Mouse (Mus musculus): ENCODE measurements around the gene Gm11595. TPM values are rescaled to one million over a fixed set of nuclear protein-coding genes. Genes with fewer than 3 reads are reported as not detected.
"Not testable (repeated sequence)": the region's sequence is repeated elsewhere in the genome, so short reads cannot be mapped to it uniquely, and the experiment has no call there.

The Gm11595 gene
- total RNA-seq (2017), result not detected in 2 replicates

GRCm38 (mm10) chr11:99772813-99773212 is at the start of gene Gm11595:
Gene Gm11595, minus strand, starts transcription at chr11:99772913.
- ATAC-seq (replicated peaks; ENCODE audit: low read depth, poor library complexity, severe bottlenecking), result not testable (repeated sequence)

- not testable (repeated sequence) for ATAC-seq (replicated peaks; ENCODE audit: low read depth, poor library complexity, severe bottlenecking)
Observed at GRCm38 (mm10) chr11:99815566-99815965, 42.9 kb upstream of the Gm11595 start, which contains the start of gene Gm11564. Gene Gm11564, minus strand, starts transcription at chr11:99815666.

GRCm38 (mm10) chr11:99809792-99810191 is 37.1 kb upstream of the Gm11595 start, which contains the start of gene Krtap4-13:
Gene Krtap4-13, minus strand, starts transcription at chr11:99809892.
- not testable (repeated sequence) for ATAC-seq (replicated peaks; ENCODE audit: low read depth, poor library complexity, severe bottlenecking)

- not testable (repeated sequence) for ATAC-seq (replicated peaks; ENCODE audit: low read depth, poor library complexity, severe bottlenecking)
Observed at GRCm38 (mm10) chr11:99804346-99804745, 31.6 kb upstream of the Gm11595 start, which contains the start of gene Gm11554. Gene Gm11554, minus strand, starts transcription at chr11:99804446.

- ATAC-seq (replicated peaks; ENCODE audit: low read depth, poor library complexity, severe bottlenecking), result not testable (repeated sequence)
Observed at GRCm38 (mm10) chr11:99798832-99799231, 26.1 kb upstream of the Gm11595 start, which contains the start of gene Gm11569. Gene Gm11569, minus strand, starts transcription at chr11:99798932.

- no peak for ATAC-seq (replicated peaks; ENCODE audit: low read depth, poor library complexity, severe bottlenecking)
Observed at GRCm38 (mm10) chr11:99793367-99793766, 20.7 kb upstream of the Gm11595 start, which contains the start of gene Gm11596. Gene Gm11596, minus strand, starts transcription at chr11:99793467.

GRCm38 (mm10) chr11:99784900-99785299 is 12.2 kb upstream of the Gm11595 start, which contains the start of gene Krtap4-9:
Gene Krtap4-9, plus strand, starts transcription at chr11:99785200.
- ATAC-seq (replicated peaks; ENCODE audit: low read depth, poor library complexity, severe bottlenecking), result not testable (repeated sequence)

GRCm38 (mm10) chr11:99780604-99781003 is 7.9 kb upstream of the Gm11595 start, which contains the start of gene Krtap4-8:
Gene Krtap4-8, minus strand, starts transcription at chr11:99780704.
- no peak for ATAC-seq (replicated peaks; ENCODE audit: low read depth, poor library complexity, severe bottlenecking)

GRCm38 (mm10) chr11:99778401-99778800 is 5.7 kb upstream of the Gm11595 start:
- ATAC-seq (replicated peaks; ENCODE audit: low read depth, poor library complexity, severe bottlenecking), result no peak

GRCm38 (mm10) chr11:99768410-99768809 is 4.3 kb downstream of the Gm11595 start:
- ATAC-seq (replicated peaks; ENCODE audit: low read depth, poor library complexity, severe bottlenecking), result no peak

GRCm38 (mm10) chr11:99758877-99759276 is 13.8 kb downstream of the Gm11595 start:
- no peak for ATAC-seq (replicated peaks; ENCODE audit: low read depth, poor library complexity, severe bottlenecking)

GRCm38 (mm10) chr11:99743985-99744384 is 28.7 kb downstream of the Gm11595 start:
- ATAC-seq (replicated peaks; ENCODE audit: low read depth, poor library complexity, severe bottlenecking), result no peak

GRCm38 (mm10) chr11:99734190-99734589 is 38.5 kb downstream of the Gm11595 start, which contains the start of gene Gm14180:
Gene Gm14180, minus strand, starts transcription at chr11:99734290.
- no peak for ATAC-seq (replicated peaks; ENCODE audit: low read depth, poor library complexity, severe bottlenecking)

GRCm38 (mm10) chr11:99724061-99724460 is 48.7 kb downstream of the Gm11595 start:
- no peak for ATAC-seq (replicated peaks; ENCODE audit: low read depth, poor library complexity, severe bottlenecking)

Other genes with a start within 250 kb of the Gm11595 start
- not detected in 2 replicates for gene Krt40, start 229.8 kb downstream of the Gm11595 start, total RNA-seq (2017)
- not detected in 2 replicates for gene Krtap3-3, start 222.0 kb downstream of the Gm11595 start, total RNA-seq (2017)
- not detected in 2 replicates for gene Krtap3-2, start 216.1 kb downstream of the Gm11595 start, total RNA-seq (2017)
- not detected in 2 replicates for gene Gm11939, start 213.4 kb downstream of the Gm11595 start, total RNA-seq (2017)
- gene Krtap3-1, start 206.3 kb downstream of the Gm11595 start, total RNA-seq (2017), result not detected in 2 replicates
- not detected in 2 replicates for gene Krtap1-5, start 191.9 kb downstream of the Gm11595 start, total RNA-seq (2017)
- gene Krtap1-4, start 189.3 kb downstream of the Gm11595 start, total RNA-seq (2017), result not detected in 2 replicates
- not detected in 2 replicates for gene Krtap1-3, start 181.6 kb downstream of the Gm11595 start, total RNA-seq (2017)
- gene Krtap9-3, start 174.8 kb downstream of the Gm11595 start, total RNA-seq (2017), result not detected in 2 replicates
- gene Gm11938, start 169.6 kb downstream of the Gm11595 start, total RNA-seq (2017), result not detected in 2 replicates
- not detected in 2 replicates for gene Gm11937, start 162.7 kb downstream of the Gm11595 start, total RNA-seq (2017)
- not detected in 2 replicates for gene Krtap2-4, start 158.1 kb downstream of the Gm11595 start, total RNA-seq (2017)
- not detected in 2 replicates for gene Gm11562, start 152.5 kb downstream of the Gm11595 start, total RNA-seq (2017)
- not detected in 2 replicates for gene Krtap4-1, start 144.7 kb downstream of the Gm11595 start, total RNA-seq (2017)
- gene Krtap4-2, start 137.8 kb downstream of the Gm11595 start, total RNA-seq (2017), result not detected in 2 replicates
- not detected in 2 replicates for gene Krtap4-7, start 128.8 kb downstream of the Gm11595 start, total RNA-seq (2017)
- not detected in 2 replicates for gene Gm11555, start 122.7 kb downstream of the Gm11595 start, total RNA-seq (2017)
- not detected in 2 replicates for gene Gm11563, start 114.0 kb downstream of the Gm11595 start, total RNA-seq (2017)
- gene Krtap4-6, start 107.0 kb downstream of the Gm11595 start, total RNA-seq (2017), result not detected in 2 replicates
- gene Gm14190, start 82.2 kb downstream of the Gm11595 start, total RNA-seq (2017), result not detected in 2 replicates
- gene Gm14180, start 38.6 kb downstream of the Gm11595 start, total RNA-seq (2017), result not detected in 2 replicates
- not detected in 2 replicates for gene Krtap4-8, start 7.8 kb upstream of the Gm11595 start, total RNA-seq (2017)
- not detected in 2 replicates for gene Krtap4-9, start 12.3 kb upstream of the Gm11595 start, total RNA-seq (2017)
- gene Gm11596, start 20.6 kb upstream of the Gm11595 start, total RNA-seq (2017), result not detected in 2 replicates
- gene Gm11569, start 26.0 kb upstream of the Gm11595 start, total RNA-seq (2017), result not detected in 2 replicates
- not detected in 2 replicates for gene Gm11554, start 31.5 kb upstream of the Gm11595 start, total RNA-seq (2017)
- not detected in 2 replicates for gene Krtap4-13, start 37.0 kb upstream of the Gm11595 start, total RNA-seq (2017)
- not detected in 2 replicates for gene Gm11564, start 42.8 kb upstream of the Gm11595 start, total RNA-seq (2017)
- gene 2300003K06Rik, start 65.2 kb upstream of the Gm11595 start, total RNA-seq (2017), result not detected in 2 replicates
- not detected in 2 replicates for gene Krtap4-16, start 78.7 kb upstream of the Gm11595 start, total RNA-seq (2017)
- gene Gm11568, start 85.0 kb upstream of the Gm11595 start, total RNA-seq (2017), result not detected in 2 replicates
- not detected in 2 replicates for gene Gm11559, start 91.6 kb upstream of the Gm11595 start, total RNA-seq (2017)
- not detected in 2 replicates for gene Krtap9-1, start 100.5 kb upstream of the Gm11595 start, total RNA-seq (2017)
- gene Gm11567, start 106.3 kb upstream of the Gm11595 start, total RNA-seq (2017), result not detected in 2 replicates
- not detected in 2 replicates for gene Krtap31-1, start 135.0 kb upstream of the Gm11595 start, total RNA-seq (2017)
- not detected in 2 replicates for gene Gm11565, start 141.8 kb upstream of the Gm11595 start, total RNA-seq (2017)
- not detected in 2 replicates for gene Krtap31-2, start 163.4 kb upstream of the Gm11595 start, total RNA-seq (2017)
- gene Krtap9-5, start 175.6 kb upstream of the Gm11595 start, total RNA-seq (2017), result not detected in 2 replicates
- not detected in 2 replicates for gene Krtap29-1, start 206.1 kb upstream of the Gm11595 start, total RNA-seq (2017)
- not detected in 2 replicates for gene Krtap16-1, start 213.7 kb upstream of the Gm11595 start, total RNA-seq (2017)
- gene Krtap17-1, start 221.1 kb upstream of the Gm11595 start, total RNA-seq (2017), result not detected in 2 replicates
- not detected in 2 replicates for gene Krt33a, start 243.3 kb upstream of the Gm11595 start, total RNA-seq (2017)